Mouse (Mus musculus): ENCODE results near the gene Col1a1. TPM values are rescaled to one million over a fixed set of nuclear protein-coding genes. Genes with fewer than 3 reads are reported as not detected.

The Col1a1 gene
- polyA plus RNA-seq, 1 experiment: 11.9 TPM

DNA sequence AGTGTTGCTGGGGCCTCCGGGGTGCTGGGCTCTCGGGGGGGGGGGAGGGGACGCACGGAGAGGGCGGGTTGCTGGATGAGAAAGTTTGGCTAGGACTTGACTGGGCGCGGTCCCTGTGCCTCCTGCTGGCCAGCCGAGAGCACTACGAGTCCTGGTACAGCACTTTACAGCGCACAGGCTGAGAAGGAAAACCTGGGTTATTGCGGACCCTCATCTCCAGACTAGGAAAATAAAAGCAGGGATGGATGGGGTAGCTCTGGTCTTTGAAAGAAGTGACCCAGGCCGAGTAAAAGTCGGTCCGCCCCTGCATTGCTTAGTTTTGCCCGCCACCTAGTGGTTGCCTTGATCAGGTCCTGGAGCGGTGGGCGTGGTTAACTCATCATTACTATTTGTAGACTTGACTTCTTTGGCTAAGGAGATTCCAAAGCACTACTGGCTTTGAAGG lies 849 bp downstream of the Col1a1 start:
- TF ChIP-seq POLR2A (IDR thresholded peaks at IDR 0.05; ENCODE audit: control insufficient read depth, extremely low read depth, insufficient read depth, low read length, poor library complexity): no peak
- peak; percentile 99 for TF ChIP-seq CTCF (IDR thresholded peaks at IDR 0.05; ENCODE audit: borderline replicate concordance, control insufficient read depth, extremely low read depth, insufficient read depth, low read length, poor library complexity)
- DNase-seq: peak; percentile 83
- Histone ChIP-seq H3K4me3 (ENCODE audit: control insufficient read depth, insufficient read depth, low read length) (no peak overlapping the region), H3K27me3 (ENCODE audit: control insufficient read depth, insufficient read depth, low read length) (peaks cover 3% of the 10 kb centered on the region; the same call in 1 of the 2 replicates), H3K27ac (ENCODE audit: control insufficient read depth, insufficient read depth, low read length) (no peak overlapping the region), H3K36me3 (ENCODE audit: control insufficient read depth, insufficient read depth, low read length) (no peaks in the 10 kb centered on the region), H3K4me1 (replicated peaks; ENCODE audit: control insufficient read depth, insufficient read depth, low read length) (peaks cover 7% of the 10 kb centered on the region)
- under 1% methylated on average over 17 of the region's 17 CpGs for WGBS

DNA sequence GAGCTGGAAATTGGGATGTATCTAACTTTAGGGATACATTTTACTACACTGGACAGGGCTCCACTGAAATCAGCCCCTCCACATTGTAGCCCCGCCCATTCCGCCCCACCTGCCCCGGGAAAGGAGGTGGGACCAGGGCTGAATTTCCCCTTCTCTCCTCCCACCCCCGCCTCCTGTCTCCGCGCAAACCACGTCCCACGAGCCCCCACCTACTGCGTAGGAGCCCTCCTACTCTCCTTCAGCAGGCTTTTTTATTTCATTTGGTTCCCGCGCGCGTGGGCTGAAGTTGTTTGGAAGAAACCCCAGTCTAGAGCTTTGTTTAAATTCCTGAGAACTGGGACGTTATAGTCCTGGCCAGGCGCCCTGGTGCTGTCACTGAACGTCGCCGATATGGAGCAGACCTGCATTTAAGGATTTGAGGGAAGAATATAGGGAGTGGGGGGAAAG lies 1.3 kb downstream of the Col1a1 start:
- 1% methylated on average over 18 of the region's 18 CpGs for WGBS
- DNase-seq: no peak
- no peak overlapping the region for H3K27ac ChIP-seq (ENCODE audit: control insufficient read depth, insufficient read depth, low read length)
- TF ChIP-seq CTCF (IDR thresholded peaks at IDR 0.05; ENCODE audit: borderline replicate concordance, control insufficient read depth, extremely low read depth, insufficient read depth, low read length, poor library complexity): no peak
- no peak for TF ChIP-seq POLR2A (IDR thresholded peaks at IDR 0.05; ENCODE audit: control insufficient read depth, extremely low read depth, insufficient read depth, low read length, poor library complexity)
- H3K36me3 ChIP-seq (ENCODE audit: control insufficient read depth, insufficient read depth, low read length): no peaks in the 10 kb centered on the region
- no peak overlapping the region for H3K4me3 ChIP-seq (ENCODE audit: control insufficient read depth, insufficient read depth, low read length)
- peaks cover 3% of the 10 kb centered on the region; the same call in 1 of the 2 replicates for H3K27me3 ChIP-seq (ENCODE audit: control insufficient read depth, insufficient read depth, low read length)
- H3K4me1 ChIP-seq (replicated peaks; ENCODE audit: control insufficient read depth, insufficient read depth, low read length): peaks cover 7% of the 10 kb centered on the region

DNA sequence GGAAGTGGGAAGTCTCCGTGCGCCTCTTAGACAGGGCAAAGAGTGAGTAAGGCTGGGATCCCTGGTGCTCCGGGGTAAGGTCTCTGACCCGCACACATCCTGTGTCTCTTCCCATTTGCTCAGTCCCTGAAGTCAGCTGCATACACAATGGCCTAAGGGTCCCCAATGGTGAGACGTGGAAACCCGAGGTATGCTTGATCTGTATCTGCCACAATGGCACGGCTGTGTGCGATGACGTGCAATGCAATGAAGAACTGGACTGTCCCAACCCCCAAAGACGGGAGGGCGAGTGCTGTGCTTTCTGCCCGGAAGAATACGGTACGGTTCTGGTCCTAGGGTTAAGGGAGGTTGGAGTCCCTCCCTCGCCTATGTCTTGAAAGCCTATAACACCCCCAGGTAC lies 1.8 kb downstream of the Col1a1 start:
- peaks cover 7% of the 10 kb centered on the region for H3K4me1 ChIP-seq (replicated peaks; ENCODE audit: control insufficient read depth, insufficient read depth, low read length)
- no peaks in the 10 kb centered on the region for H3K36me3 ChIP-seq (ENCODE audit: control insufficient read depth, insufficient read depth, low read length)
- no peak overlapping the region for H3K27ac ChIP-seq (ENCODE audit: control insufficient read depth, insufficient read depth, low read length)
- no peak overlapping the region for H3K4me3 ChIP-seq (ENCODE audit: control insufficient read depth, insufficient read depth, low read length)
- WGBS: 5% methylated on average over 15 of the region's 15 CpGs
- DNase-seq: no peak
- TF ChIP-seq POLR2A (IDR thresholded peaks at IDR 0.05; ENCODE audit: control insufficient read depth, extremely low read depth, insufficient read depth, low read length, poor library complexity) (no peak), CTCF (IDR thresholded peaks at IDR 0.05; ENCODE audit: borderline replicate concordance, control insufficient read depth, extremely low read depth, insufficient read depth, low read length, poor library complexity) (no peak)
- H3K27me3 ChIP-seq (ENCODE audit: control insufficient read depth, insufficient read depth, low read length): peaks cover 3% of the 10 kb centered on the region; the same call in 1 of the 2 replicates

DNA sequence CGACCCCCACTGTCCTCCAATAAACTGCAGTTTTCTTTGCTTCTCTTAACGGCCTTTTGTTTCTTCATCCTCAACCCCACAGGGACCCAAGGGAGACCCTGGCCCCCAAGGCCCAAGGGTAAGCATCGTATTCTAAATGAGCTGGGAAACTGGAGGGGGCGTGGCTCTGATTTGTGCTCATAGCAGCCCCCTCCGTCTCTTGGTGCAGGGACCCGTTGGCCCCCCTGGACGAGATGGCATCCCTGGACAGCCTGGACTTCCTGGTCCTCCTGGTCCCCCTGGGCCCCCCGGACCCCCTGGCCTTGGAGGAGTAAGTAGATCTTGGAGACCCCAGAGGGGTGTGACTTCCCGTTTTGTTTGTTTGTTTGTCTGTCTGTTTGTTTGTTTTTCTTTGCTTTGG lies 2.3 kb downstream of the Col1a1 start:
- TF ChIP-seq POLR2A (IDR thresholded peaks at IDR 0.05; ENCODE audit: control insufficient read depth, extremely low read depth, insufficient read depth, low read length, poor library complexity): no peak
- TF ChIP-seq CTCF (IDR thresholded peaks at IDR 0.05; ENCODE audit: borderline replicate concordance, control insufficient read depth, extremely low read depth, insufficient read depth, low read length, poor library complexity): no peak
- no peak overlapping the region for H3K4me3 ChIP-seq (ENCODE audit: control insufficient read depth, insufficient read depth, low read length)
- peaks cover 7% of the 10 kb centered on the region for H3K4me1 ChIP-seq (replicated peaks; ENCODE audit: control insufficient read depth, insufficient read depth, low read length)
- no peak overlapping the region for H3K27ac ChIP-seq (ENCODE audit: control insufficient read depth, insufficient read depth, low read length)
- H3K27me3 ChIP-seq (ENCODE audit: control insufficient read depth, insufficient read depth, low read length): peaks cover 3% of the 10 kb centered on the region; the same call in 1 of the 2 replicates
- WGBS: 32% methylated on average over 9 of the region's 9 CpGs
- DNase-seq: no peak
- no peaks in the 10 kb centered on the region for H3K36me3 ChIP-seq (ENCODE audit: control insufficient read depth, insufficient read depth, low read length)

DNA sequence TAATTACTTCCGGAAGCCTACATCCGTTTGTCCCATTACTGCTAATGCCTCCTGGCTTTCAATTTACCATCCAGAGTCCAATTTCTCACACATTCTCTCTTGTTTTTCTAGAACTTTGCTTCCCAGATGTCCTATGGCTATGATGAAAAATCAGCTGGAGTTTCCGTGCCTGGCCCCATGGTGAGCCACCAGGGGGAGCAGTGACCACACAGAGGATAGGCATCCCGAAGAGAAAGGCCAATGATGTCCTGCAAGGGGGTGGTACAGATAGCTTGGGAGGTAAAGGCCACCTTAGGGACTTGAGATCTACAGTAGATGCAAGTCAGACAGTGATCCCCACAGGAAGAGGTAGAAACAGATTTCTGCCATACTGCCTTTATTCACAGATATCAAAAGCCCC lies 3.3 kb downstream of the Col1a1 start:
- WGBS: 19% methylated on average over 4 of the region's 4 CpGs
- peak; percentile 80; the same call in 1 of the 2 replicates for TF ChIP-seq CTCF (IDR thresholded peaks at IDR 0.05; ENCODE audit: borderline replicate concordance, control insufficient read depth, extremely low read depth, insufficient read depth, low read length, poor library complexity)
- no peak for TF ChIP-seq POLR2A (IDR thresholded peaks at IDR 0.05; ENCODE audit: control insufficient read depth, extremely low read depth, insufficient read depth, low read length, poor library complexity)
- Histone ChIP-seq H3K27ac (ENCODE audit: control insufficient read depth, insufficient read depth, low read length) (no peak overlapping the region), H3K4me3 (ENCODE audit: control insufficient read depth, insufficient read depth, low read length) (no peak overlapping the region), H3K4me1 (replicated peaks; ENCODE audit: control insufficient read depth, insufficient read depth, low read length) (peaks cover 7% of the 10 kb centered on the region), H3K27me3 (ENCODE audit: control insufficient read depth, insufficient read depth, low read length) (peaks cover 3% of the 10 kb centered on the region; the same call in 1 of the 2 replicates), H3K36me3 (ENCODE audit: control insufficient read depth, insufficient read depth, low read length) (no peaks in the 10 kb centered on the region)
- peak; percentile 67 for DNase-seq

DNA sequence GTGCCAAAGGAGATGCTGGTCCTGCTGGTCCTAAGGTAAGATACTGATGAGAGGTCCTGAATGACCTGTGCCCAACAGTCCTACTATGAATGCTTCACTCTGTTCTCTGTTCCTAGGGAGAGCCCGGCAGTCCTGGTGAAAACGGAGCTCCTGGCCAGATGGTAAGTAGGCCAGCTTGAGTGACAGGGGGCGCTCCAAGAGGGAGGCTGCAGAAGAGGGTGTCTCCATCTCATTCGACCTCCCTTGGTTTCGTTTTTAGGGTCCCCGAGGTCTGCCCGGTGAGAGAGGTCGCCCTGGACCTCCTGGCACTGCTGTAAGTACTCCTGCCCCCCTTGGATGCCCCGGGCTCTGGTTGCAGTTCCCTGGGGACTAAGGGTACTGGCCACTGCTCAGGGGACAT lies 5.1 kb downstream of the Col1a1 start:
- no peak for DNase-seq
- H3K4me3 ChIP-seq (ENCODE audit: control insufficient read depth, insufficient read depth, low read length): peak overlapping the region; percentile 19; the same call in 1 of the 2 replicates
- H3K4me1 ChIP-seq (replicated peaks; ENCODE audit: control insufficient read depth, insufficient read depth, low read length): peaks cover 7% of the 10 kb centered on the region
- H3K27ac ChIP-seq (ENCODE audit: control insufficient read depth, insufficient read depth, low read length): no peak overlapping the region
- TF ChIP-seq CTCF (IDR thresholded peaks at IDR 0.05; ENCODE audit: borderline replicate concordance, control insufficient read depth, extremely low read depth, insufficient read depth, low read length, poor library complexity): no peak
- TF ChIP-seq POLR2A (IDR thresholded peaks at IDR 0.05; ENCODE audit: control insufficient read depth, extremely low read depth, insufficient read depth, low read length, poor library complexity): no peak
- WGBS: 35% methylated on average over 9 of the region's 9 CpGs
- peaks cover 3% of the 10 kb centered on the region; the same call in 1 of the 2 replicates for H3K27me3 ChIP-seq (ENCODE audit: control insufficient read depth, insufficient read depth, low read length)
- no peaks in the 10 kb centered on the region for H3K36me3 ChIP-seq (ENCODE audit: control insufficient read depth, insufficient read depth, low read length)

DNA sequence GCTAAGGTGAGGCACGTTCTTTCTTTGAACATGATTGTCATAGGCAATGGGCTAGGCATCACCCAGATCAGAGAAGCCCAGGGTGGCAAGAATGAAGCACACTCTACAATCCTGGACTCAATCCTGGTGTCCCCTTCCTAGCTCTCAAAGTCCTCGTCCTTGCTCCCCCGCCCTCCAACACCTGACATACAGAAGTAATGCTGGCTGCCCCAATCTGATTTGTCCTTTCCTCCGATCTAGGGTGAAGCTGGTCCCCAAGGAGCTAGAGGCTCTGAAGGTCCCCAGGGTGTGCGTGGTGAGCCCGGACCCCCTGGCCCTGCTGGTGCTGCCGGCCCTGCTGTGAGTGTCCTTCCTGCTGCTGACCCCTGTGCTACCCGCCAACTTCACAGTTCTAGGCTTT lies 5.8 kb downstream of the Col1a1 start:
- H3K36me3 ChIP-seq (ENCODE audit: control insufficient read depth, insufficient read depth, low read length): no peaks in the 10 kb centered on the region
- WGBS: 91% methylated on average over 8 of the region's 8 CpGs
- peaks cover 7% of the 10 kb centered on the region for H3K4me1 ChIP-seq (replicated peaks; ENCODE audit: control insufficient read depth, insufficient read depth, low read length)
- no peak for DNase-seq
- H3K27me3 ChIP-seq (ENCODE audit: control insufficient read depth, insufficient read depth, low read length): peaks cover 3% of the 10 kb centered on the region; the same call in 1 of the 2 replicates
- TF ChIP-seq CTCF (IDR thresholded peaks at IDR 0.05; ENCODE audit: borderline replicate concordance, control insufficient read depth, extremely low read depth, insufficient read depth, low read length, poor library complexity): no peak
- no peak for TF ChIP-seq POLR2A (IDR thresholded peaks at IDR 0.05; ENCODE audit: control insufficient read depth, extremely low read depth, insufficient read depth, low read length, poor library complexity)
- H3K4me3 ChIP-seq (ENCODE audit: control insufficient read depth, insufficient read depth, low read length): no peak overlapping the region
- H3K27ac ChIP-seq (ENCODE audit: control insufficient read depth, insufficient read depth, low read length): no peak overlapping the region

Data from thymus, adult 2 months (tissue).